In genomic region chr12:111907970-111908681, GRCm38 (mm10) we compare ENCODE assay signal across 8 mouse cellular contexts. TPM values are rescaled to one million over a fixed set of nuclear protein-coding genes. Genes with fewer than 3 reads are reported as not detected.
DNase-seq lines count a peak whose midpoint lies in the region; ATAC-seq lines count a peak whose summit lies in the region.

Gene Ppp1r13b, minus strand, starts transcription at chr12:111908110.

- peak within 1 kb of the TSS; percentile 84 for H3K4me3 ChIP-seq in embryonic facial prominence, embryonic 11.5 days (ENCODE audit: low read depth, low read length)
- H3K4me3 ChIP-seq in midbrain, embryonic 11.5 days (ENCODE audit: low read depth, low read length), result peak within 1 kb of the TSS; percentile 70

- peak; percentile 85 for ATAC-seq in embryonic facial prominence, embryonic 11.5 days (replicated peaks; ENCODE audit: insufficient number of reproducible peaks, low FRiP score, low TSS enrichment, low read depth)
- ATAC-seq in midbrain, embryonic 11.5 days (ENCODE audit: low FRiP score), result peak; percentile 96

- no peaks in the 10 kb centered on the region for H3K9me3 ChIP-seq in embryonic facial prominence, embryonic 11.5 days (replicated peaks; ENCODE audit: control insufficient read depth, low read length)
- H3K9me3 ChIP-seq in midbrain, embryonic 11.5 days (ENCODE audit: control insufficient read depth, low read length), result no peaks in the 10 kb centered on the region

- peak within 1 kb of the TSS; percentile 96 for H3K4me2 ChIP-seq in embryonic facial prominence, embryonic 11.5 days (ENCODE audit: low read depth, low read length)
- H3K4me2 ChIP-seq in midbrain, embryonic 11.5 days, result peak within 1 kb of the TSS; percentile 98

- no peaks in the 10 kb centered on the region for H3K36me3 ChIP-seq in embryonic facial prominence, embryonic 11.5 days (replicated peaks; ENCODE audit: control insufficient read depth, insufficient read depth, low read depth, low read length)
- no peaks in the 10 kb centered on the region for H3K36me3 ChIP-seq in midbrain, embryonic 11.5 days (ENCODE audit: control insufficient read depth, insufficient read depth, low read length)

- no peaks in the 10 kb centered on the region for H3K4me1 ChIP-seq in embryonic facial prominence, embryonic 11.5 days (ENCODE audit: control insufficient read depth, insufficient read depth, low read length)
- H3K4me1 ChIP-seq in midbrain, embryonic 11.5 days (ENCODE audit: control insufficient read depth, insufficient read depth, low read length), result peaks cover 3% of the 10 kb centered on the region; the same call in 1 of the 2 replicates

- intact Hi-C loops in left cerebral cortex, postnatal 4 days (cut with DNase I), result no loop called here

- DNase-seq in adrenal gland, postnatal 25 days, result peak; percentile 94
- DNase-seq in embryonic facial prominence, embryonic 11.5 days (ENCODE audit: low spot score), result peak; percentile 93
- peak; percentile 99 for DNase-seq in heart, adult 11 months
- peak; percentile 92 for DNase-seq in kidney, adult 11 months
- peak; percentile 95 for DNase-seq in left cerebral cortex, postnatal 4 days
- DNase-seq in midbrain, embryonic 11.5 days (ENCODE audit: low spot score, missing footprints), result peak; percentile 98
- DNase-seq in right cerebral cortex, postnatal 4 days, result peak; percentile 93
- DNase-seq in yolk sac, embryonic 10.5 days (ENCODE audit: low spot score), result peak; percentile 92

- peak within 1 kb of the TSS; percentile 20; the same call in 1 of the 2 replicates for H3K27ac ChIP-seq in embryonic facial prominence, embryonic 11.5 days (replicated peaks; ENCODE audit: low read depth, low read length)
- peak within 1 kb of the TSS; percentile 32; the same call in 1 of the 2 replicates for H3K27ac ChIP-seq in midbrain, embryonic 11.5 days (ENCODE audit: low read depth, low read length)

- 0 out of 2 replicates have a peak, but pooled peaks cover 2% of the 10 kb centered on the region for H3K27me3 ChIP-seq in embryonic facial prominence, embryonic 11.5 days (ENCODE audit: control insufficient read depth, insufficient read depth, low read length)
- H3K27me3 ChIP-seq in midbrain, embryonic 11.5 days (ENCODE audit: control insufficient read depth, insufficient read depth, low read length), result peaks cover 20% of the 10 kb centered on the region

- under 1% methylated on average over 53 of the region's 80 CpGs for WGBS in embryonic facial prominence, embryonic 11.5 days
- WGBS in midbrain, embryonic 11.5 days, result under 1% methylated on average over 75 of the region's 80 CpGs

- peak within 1 kb of the TSS; percentile 78 for H3K9ac ChIP-seq in embryonic facial prominence, embryonic 11.5 days (replicated peaks; ENCODE audit: low read length)
- peak within 1 kb of the TSS; percentile 61 for H3K9ac ChIP-seq in midbrain, embryonic 11.5 days (ENCODE audit: low read length)

RNA-seq across cellular contexts. Expression of gene Ppp1r13b, which starts in this region (rescaled TPM):
- total RNA-seq in adrenal gland, postnatal 25 days (2021), result 16.3 and 18.1 TPM in 2 replicates
- 6.0 and 6.8 TPM in 2 replicates for polyA plus RNA-seq in embryonic facial prominence, embryonic 11.5 days (2014; fragmentation: Nextera tagmentation; extraction: Ambion mirVana)
- total RNA-seq in left cerebral cortex, postnatal 4 days (2021), result 10 to 100 TPM; 58.1 to 60.3 TPM
- 4.9 and 6.3 TPM in 2 replicates for polyA plus RNA-seq in midbrain, embryonic 11.5 days (2014; fragmentation: Nextera tagmentation; extraction: Ambion mirVana)

Comparison
In these comparisons a context has a peak if more than half of its experiments do, and no peak if none do; other contexts are left out.
1. Peak in every context shown above with its lines: DNase-seq, ATAC-seq, H3K4me3 ChIP-seq and H3K27ac ChIP-seq.